Mouse (Mus musculus) embryonic facial prominence, embryonic 10.5 days (tissue): ENCODE measurements at regions not wholly inside any gene's neighbourhood (a gene's known extent, or its start where the extent isn't known, plus 50 kb on each side); places are given as distances from the start of the nearest gene placed in this dataset.

Experiments used
- DNase-seq: peaks from one replicate; pipeline ENCODE4 v3.0.0-alpha.2; 2017; ENCODE audit warnings: low spot score
- H3K27ac ChIP-seq: fragments of 300-500 bp; sonication (generic); replicated peaks from 2 replicates; pipeline ENCODE4 v1.5.1; 2016; ENCODE audit warnings: mild to moderate bottlenecking
- H3K27me3 ChIP-seq: fragments of 300-500 bp; sonication (generic); replicated peaks from 2 replicates; pipeline ENCODE4 v1.6.1; 2016; ENCODE audit warnings: low read depth, mild to moderate bottlenecking; ENCODE audit not compliant: poor library complexity, severe bottlenecking
- H3K36me3 ChIP-seq: fragments of 300-500 bp; sonication (generic); replicated peaks from 2 replicates; pipeline ENCODE4 v1.6.1; 2016; ENCODE audit warnings: mild to moderate bottlenecking, moderate library complexity
- H3K4me1 ChIP-seq: fragments of 300-500 bp; sonication (generic); 2 replicates; pipeline ENCODE4 v1.6.1; 2016
- H3K4me3 ChIP-seq: fragments of 300-500 bp; sonication (generic); 2 replicates; pipeline ENCODE4 v1.5.1; 2016; ENCODE audit warnings: mild to moderate bottlenecking, moderate library complexity
- H3K9me3 ChIP-seq: fragments of 300-500 bp; sonication (generic); 2 replicates; pipeline ENCODE4 v1.6.1; 2016; ENCODE audit warnings: mild to moderate bottlenecking
- WGBS: fragments of 180-500 bp; shearing (Covaris S2); methylation state at CpG from one replicate; pipeline ENCODE4 v1.1.7; 2016; 5-methylcytosine and 5-hydroxymethylcytosine counted together

GRCm38 (mm10) chr5:85954526-85954925, 110.9 kb downstream of the Cenpc1 start:
- H3K27me3 ChIP-seq, result no peaks in the 10 kb centered on the region
- no peaks in the 10 kb centered on the region for H3K4me1 ChIP-seq
- H3K9me3 ChIP-seq, result no peaks in the 10 kb centered on the region
- H3K4me3 ChIP-seq, result no peak overlapping the region
- no peak overlapping the region for H3K27ac ChIP-seq
- no peak for DNase-seq
- H3K36me3 ChIP-seq, result no peaks in the 10 kb centered on the region

- Histone ChIP-seq H3K27ac (no peak overlapping the region), H3K27me3 (no peaks in the 10 kb centered on the region), H3K4me3 (no peak overlapping the region), H3K36me3 (no peaks in the 10 kb centered on the region), H3K9me3 (no peaks in the 10 kb centered on the region), H3K4me1 (no peaks in the 10 kb centered on the region)
- DNase-seq, result peak; percentile 49
- 45% methylated on average over 8 of the region's 8 CpGs for WGBS
Measured at GRCm38 (mm10) chr5:85936667-85937314, 128.6 kb downstream of the Cenpc1 start.

- no peaks in the 10 kb centered on the region for H3K27me3 ChIP-seq
- no peak overlapping the region for H3K4me3 ChIP-seq
- H3K36me3 ChIP-seq, result no peaks in the 10 kb centered on the region
- no peaks in the 10 kb centered on the region for H3K9me3 ChIP-seq
- H3K4me1 ChIP-seq, result no peaks in the 10 kb centered on the region
- no peak overlapping the region for H3K27ac ChIP-seq
- 94% methylated on average over 2 of the region's 2 CpGs for WGBS
- no peak for DNase-seq
Measured at GRCm38 (mm10) chr5:85918288-85918687, 147.1 kb downstream of the Cenpc1 start.

GRCm38 (mm10) chr5:85915000-85915399, 150.4 kb downstream of the Cenpc1 start:
- Histone ChIP-seq H3K4me3 (no peak overlapping the region), H3K27me3 (no peaks in the 10 kb centered on the region), H3K9me3 (no peaks in the 10 kb centered on the region), H3K27ac (no peak overlapping the region), H3K4me1 (no peaks in the 10 kb centered on the region), H3K36me3 (no peaks in the 10 kb centered on the region)
- WGBS, result 82% methylated on average over 4 of the region's 4 CpGs
- no peak for DNase-seq

GRCm38 (mm10) chr5:85896452-85896851, 168.9 kb downstream of the Cenpc1 start:
- no peaks in the 10 kb centered on the region for H3K36me3 ChIP-seq
- no peak overlapping the region for H3K4me3 ChIP-seq
- H3K9me3 ChIP-seq, result no peaks in the 10 kb centered on the region
- DNase-seq, result no peak
- 85% methylated on average over 6 of the region's 6 CpGs for WGBS
- no peaks in the 10 kb centered on the region for H3K27me3 ChIP-seq
- H3K27ac ChIP-seq, result no peak overlapping the region
- no peaks in the 10 kb centered on the region for H3K4me1 ChIP-seq

- H3K9me3 ChIP-seq, result no peaks in the 10 kb centered on the region
- DNase-seq, result no peak
- WGBS, result 84% methylated on average over 2 of the region's 2 CpGs
Measured at GRCm38 (mm10) chr5:85895814-85896213, 169.6 kb downstream of the Cenpc1 start.

GRCm38 (mm10) chr5:85870311-85870710, 195.1 kb downstream of the Cenpc1 start:
- no peak overlapping the region for H3K4me3 ChIP-seq
- H3K9me3 ChIP-seq, result no peaks in the 10 kb centered on the region
- no peaks in the 10 kb centered on the region for H3K27me3 ChIP-seq
- no peaks in the 10 kb centered on the region for H3K36me3 ChIP-seq
- no peak overlapping the region for H3K27ac ChIP-seq
- WGBS, result 87% methylated on average over 8 of the region's 8 CpGs
- DNase-seq, result no peak
- H3K4me1 ChIP-seq, result no peaks in the 10 kb centered on the region

More at GRCm38 (mm10) chr5:85895814-85896213, 169.6 kb downstream of the Cenpc1 start:
- H3K4me3 ChIP-seq, result no peak overlapping the region
- no peak overlapping the region for H3K27ac ChIP-seq
- no peaks in the 10 kb centered on the region for H3K36me3 ChIP-seq
- no peaks in the 10 kb centered on the region for H3K27me3 ChIP-seq
- no peaks in the 10 kb centered on the region for H3K4me1 ChIP-seq

- WGBS, result 94% methylated on average over 2 of the region's 2 CpGs
Measured at GRCm38 (mm10) chr5:85832556-85832955, 232.8 kb downstream of the Cenpc1 start.

GRCm38 (mm10) chr5:85795531-85796197, 269.7 kb downstream of the Cenpc1 start:
- H3K36me3 ChIP-seq, result no peaks in the 10 kb centered on the region
- no peaks in the 10 kb centered on the region for H3K27me3 ChIP-seq
- H3K4me3 ChIP-seq, result no peak overlapping the region
- WGBS, result 56% methylated on average over 14 of the region's 14 CpGs
- no peak overlapping the region for H3K27ac ChIP-seq
- H3K4me1 ChIP-seq, result no peaks in the 10 kb centered on the region
- DNase-seq, result peak; percentile 8
- no peaks in the 10 kb centered on the region for H3K9me3 ChIP-seq

More at GRCm38 (mm10) chr5:85832556-85832955, 232.8 kb downstream of the Cenpc1 start:
- Histone ChIP-seq H3K36me3 (no peaks in the 10 kb centered on the region), H3K4me1 (no peaks in the 10 kb centered on the region), H3K4me3 (no peak overlapping the region), H3K27me3 (no peaks in the 10 kb centered on the region), H3K27ac (no peak overlapping the region), H3K9me3 (no peaks in the 10 kb centered on the region)
- no peak for DNase-seq

GRCm38 (mm10) chr5:85793148-85793547, 272.2 kb downstream of the Cenpc1 start:
- Histone ChIP-seq H3K27me3 (no peaks in the 10 kb centered on the region), H3K4me3 (no peak overlapping the region), H3K4me1 (no peaks in the 10 kb centered on the region), H3K9me3 (no peaks in the 10 kb centered on the region), H3K27ac (no peak overlapping the region), H3K36me3 (no peaks in the 10 kb centered on the region)
- 75% methylated on average over 4 of the region's 4 CpGs for WGBS
- DNase-seq, result no peak

- WGBS, result 58% methylated on average over 8 of the region's 8 CpGs
- no peak overlapping the region for H3K27ac ChIP-seq
Measured at GRCm38 (mm10) chr5:85780730-85781454, 284.5 kb downstream of the Cenpc1 start.

GRCm38 (mm10) chr5:85780017-85780416, 285.4 kb downstream of the Cenpc1 start:
- DNase-seq, result no peak
- Histone ChIP-seq H3K36me3 (no peaks in the 10 kb centered on the region), H3K4me1 (no peaks in the 10 kb centered on the region), H3K9me3 (no peaks in the 10 kb centered on the region), H3K4me3 (no peak overlapping the region), H3K27ac (no peak overlapping the region), H3K27me3 (no peaks in the 10 kb centered on the region)
- WGBS, result 69% methylated on average over 5 of the region's 5 CpGs

More at GRCm38 (mm10) chr5:85780730-85781454, 284.5 kb downstream of the Cenpc1 start:
- no peak overlapping the region for H3K4me3 ChIP-seq
- no peaks in the 10 kb centered on the region for H3K4me1 ChIP-seq
- no peaks in the 10 kb centered on the region for H3K27me3 ChIP-seq
- DNase-seq, result no peak
- no peaks in the 10 kb centered on the region for H3K9me3 ChIP-seq
- no peaks in the 10 kb centered on the region for H3K36me3 ChIP-seq

- H3K4me1 ChIP-seq, result no peaks in the 10 kb centered on the region
- no peaks in the 10 kb centered on the region for H3K27me3 ChIP-seq
- no peak overlapping the region for H3K4me3 ChIP-seq
- 65% methylated on average over 4 of the region's 4 CpGs for WGBS
- no peak overlapping the region for H3K27ac ChIP-seq
- H3K36me3 ChIP-seq, result no peaks in the 10 kb centered on the region
- no peaks in the 10 kb centered on the region for H3K9me3 ChIP-seq
- no peak for DNase-seq
Measured at GRCm38 (mm10) chr5:85779205-85779604, 286.2 kb downstream of the Cenpc1 start.
